Mouse (Mus musculus) embryonic fibroblast, embryonic 13.5 days (primary cell): ENCODE results near the gene Fam213b.

Experiments used
- CTCF ChIP-seq: IDR thresholded peaks from 2 replicates; pipeline ENCODE4 v1.5.1; 2011; ENCODE audit warnings: mild to moderate bottlenecking, control low read depth, low read length, moderate library complexity, borderline replicate concordance; ENCODE audit not compliant: insufficient read depth
- POLR2A ChIP-seq: IDR thresholded peaks from 2 replicates; pipeline ENCODE4 v1.6.1; 2011; ENCODE audit warnings: low read depth, mild to moderate bottlenecking, control low read depth, low read length, moderate library complexity

DNA sequence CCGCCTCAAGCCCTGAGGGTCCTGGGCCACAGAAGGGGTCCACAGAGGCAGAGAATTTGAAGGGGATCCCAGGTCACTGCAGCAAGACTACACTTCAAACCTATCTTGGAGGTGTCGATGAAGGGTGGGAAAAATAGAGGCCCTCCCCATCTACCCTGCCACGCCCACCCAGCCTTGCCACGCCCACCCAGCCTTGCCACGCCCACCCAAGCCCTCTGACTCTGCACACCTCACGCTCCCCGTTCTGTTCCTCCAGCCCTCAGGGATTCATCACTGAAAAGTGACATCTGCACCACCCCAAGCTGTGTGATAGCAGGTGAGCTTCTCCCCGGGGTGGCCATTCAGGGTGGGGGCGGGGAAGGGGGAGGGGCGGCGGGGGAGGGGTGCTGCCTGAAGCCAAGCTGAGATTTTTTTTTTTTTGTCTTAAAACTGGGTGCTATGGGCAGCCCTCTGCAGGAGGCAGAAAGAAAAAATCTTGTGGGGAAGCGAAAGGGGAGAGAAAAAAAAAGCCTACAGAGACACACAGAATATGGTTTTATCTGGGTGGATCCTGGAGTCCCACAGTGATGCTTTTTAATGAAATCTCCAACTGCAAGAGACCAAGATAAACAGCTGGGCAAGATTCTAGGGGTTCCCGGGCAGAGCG lies 16.8 kb downstream of the Fam213b start:
- no peak for TF ChIP-seq CTCF
- no peak for TF ChIP-seq POLR2A
